Mouse (Mus musculus): ENCODE measurements around the gene Fam129c. TPM values are rescaled to one million over a fixed set of nuclear protein-coding genes. Genes with fewer than 3 reads are reported as not detected.

Gene Fam129c
- 1.4 TPM for polyA plus RNA-seq (2014; fragmentation: Illumina TruSeq; extraction: RNeasy Lipid Tissue Mini Kit (QIAGEN cat#74804); ENCODE audit: low read depth, low replicate concordance)

DNA sequence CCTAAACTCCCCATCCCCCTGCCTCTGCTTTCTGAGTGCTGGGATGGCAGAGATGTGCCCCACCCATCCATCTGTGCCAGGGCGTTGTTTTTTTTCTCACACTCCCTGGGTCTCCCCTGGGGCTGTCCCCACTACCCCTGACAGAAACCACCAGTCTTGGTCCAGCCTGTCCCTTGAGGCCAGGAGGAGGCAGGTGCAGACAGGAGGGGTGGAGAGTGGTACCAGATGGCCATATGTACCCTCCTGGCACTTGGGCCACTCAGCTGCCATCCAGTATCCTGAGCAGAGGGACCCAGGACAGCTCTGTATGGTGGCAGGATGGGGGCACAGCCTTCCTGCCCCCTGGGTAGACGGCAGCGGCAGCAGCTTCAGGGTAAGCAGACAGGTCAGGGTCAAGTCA, at the start of gene Fam129c:
Gene Fam129c, plus strand, starts transcription at position 198 of the 400 bp plus-strand sequence.

GRCm38 (mm10) chr8:71558071-71558957, 39.1 kb upstream of the Fam129c start, which contains the start of gene Tmem221:
Gene Tmem221, minus strand, starts transcription at chr8:71558871.

DNA sequence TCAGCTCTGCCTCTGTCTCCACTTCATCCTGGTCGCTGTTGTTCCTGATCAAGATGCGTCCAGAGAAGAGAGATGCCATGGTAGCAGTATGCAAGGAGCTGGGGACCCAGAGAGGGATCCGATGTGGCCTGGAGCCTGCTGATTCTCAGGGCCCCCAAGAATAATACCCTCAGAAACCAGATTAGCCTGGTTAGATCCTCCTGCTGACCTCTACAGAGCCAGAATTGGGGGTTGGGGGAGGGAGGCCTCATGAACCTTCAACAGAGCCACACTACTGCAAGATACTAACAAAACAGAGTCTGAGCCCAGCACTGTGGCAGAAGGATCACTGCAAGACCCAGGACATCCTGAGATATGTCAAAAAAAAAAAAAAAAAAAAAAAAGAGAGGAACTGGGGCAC, 30.9 kb upstream of the Fam129c start, which contains the start of gene Nxnl1:
Gene Nxnl1, minus strand, starts transcription at position 101 of the 400 bp plus-strand sequence.

DNA sequence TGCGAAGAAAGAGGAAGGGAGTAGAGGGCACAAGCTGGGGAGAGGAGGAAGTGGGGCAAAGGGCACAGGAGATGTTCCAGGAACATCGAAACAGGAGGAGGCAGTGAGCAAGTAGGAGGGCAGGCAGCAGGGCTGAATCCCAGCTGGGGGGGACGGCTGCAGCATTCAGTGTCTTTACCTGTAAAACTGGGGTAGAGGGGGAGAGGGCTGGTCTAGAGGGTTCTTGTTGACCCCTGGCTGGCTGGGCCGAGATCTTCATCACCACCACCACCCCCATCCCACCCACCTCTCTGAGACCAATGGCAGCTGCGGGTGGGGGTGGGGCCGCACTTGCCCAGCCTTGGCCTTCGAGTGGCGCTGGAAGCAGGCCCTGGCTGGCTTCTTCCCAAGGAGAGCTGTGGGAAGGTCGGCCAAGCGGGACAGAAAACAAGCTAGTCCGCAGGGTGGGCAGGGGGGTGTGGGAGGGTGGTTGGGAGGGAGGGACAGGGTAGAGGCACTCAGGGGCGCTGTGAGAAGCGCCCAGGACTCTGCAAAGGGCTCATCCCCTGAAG, 29.0 kb upstream of the Fam129c start, which contains the start of gene Slc27a1:
Gene Slc27a1, plus strand, starts transcription at position 496 of the 551 bp plus-strand sequence.

DNA sequence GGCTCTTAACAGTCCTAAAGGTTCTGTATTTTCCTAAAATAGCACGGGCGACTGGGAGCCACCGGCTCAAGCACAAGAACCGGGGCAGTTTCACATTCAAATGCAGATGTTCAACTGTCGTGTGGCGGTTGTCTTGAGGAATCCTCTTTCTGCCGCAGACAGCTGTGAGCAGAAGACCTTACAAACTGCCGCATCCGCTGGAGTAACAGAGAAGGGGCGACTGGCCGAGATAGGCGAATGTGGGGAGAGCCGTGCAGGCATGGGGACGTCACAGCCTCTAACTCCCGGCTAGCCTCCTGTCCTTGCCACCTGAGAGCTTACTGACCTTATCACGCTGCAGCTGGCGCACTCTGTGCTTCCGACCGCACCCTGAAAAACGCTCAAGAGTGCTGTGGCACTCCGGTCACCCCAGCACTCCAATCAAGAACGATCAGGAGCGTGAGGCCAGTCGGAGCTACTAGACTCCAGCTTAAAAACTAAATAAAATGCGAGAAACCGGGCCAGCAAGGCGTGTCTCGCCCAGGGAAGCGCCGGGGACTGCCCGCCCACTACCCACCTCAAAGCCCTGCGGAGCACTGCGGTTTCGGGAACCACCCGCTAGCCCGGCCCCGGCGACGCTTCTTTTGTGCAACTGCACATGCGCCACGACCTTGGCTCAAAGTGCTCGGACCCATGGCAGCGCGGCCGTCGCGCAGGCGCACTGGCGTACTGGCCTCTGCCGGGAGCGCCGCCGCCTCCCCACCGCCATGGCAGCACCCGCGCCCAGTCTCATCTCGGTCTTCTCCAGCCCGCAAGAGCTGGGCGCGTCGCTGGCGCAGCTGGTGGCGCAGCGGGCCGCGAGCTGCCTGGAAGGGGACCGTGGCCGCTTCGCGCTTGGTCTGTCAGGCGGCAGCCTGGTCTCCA, 5.7 kb upstream of the Fam129c start, which contains the start of gene Pgls:
Gene Pgls, plus strand, starts transcription at position 706 of the 903 bp plus-strand sequence.

GRCm38 (mm10) chr8:71610822-71611651, 13.6 kb downstream of the Fam129c start, which contains the start of gene Colgalt1:
Gene Colgalt1, plus strand, starts transcription at chr8:71610998.

Other genes starting within 250 kb of the Fam129c start
- gene Use1, start 230.8 kb upstream of the Fam129c start, polyA plus RNA-seq (2014; fragmentation: Illumina TruSeq; extraction: RNeasy Lipid Tissue Mini Kit (QIAGEN cat#74804); ENCODE audit: low read depth, low replicate concordance): 4.1 TPM
- gene Ocel1, start 226.3 kb upstream of the Fam129c start, polyA plus RNA-seq (2014; fragmentation: Illumina TruSeq; extraction: RNeasy Lipid Tissue Mini Kit (QIAGEN cat#74804); ENCODE audit: low read depth, low replicate concordance): 6.8 TPM
- 1.0 TPM for gene Nr2f6, start 215.7 kb upstream of the Fam129c start, polyA plus RNA-seq (2014; fragmentation: Illumina TruSeq; extraction: RNeasy Lipid Tissue Mini Kit (QIAGEN cat#74804); ENCODE audit: low read depth, low replicate concordance)
- gene Ushbp1, start 201.8 kb upstream of the Fam129c start, polyA plus RNA-seq (2014; fragmentation: Illumina TruSeq; extraction: RNeasy Lipid Tissue Mini Kit (QIAGEN cat#74804); ENCODE audit: low read depth, low replicate concordance): 0.08 TPM
- 10.7 TPM for gene Babam1, start 200.8 kb upstream of the Fam129c start, polyA plus RNA-seq (2014; fragmentation: Illumina TruSeq; extraction: RNeasy Lipid Tissue Mini Kit (QIAGEN cat#74804); ENCODE audit: low read depth, low replicate concordance)
- gene Ankle1, start 191.6 kb upstream of the Fam129c start, polyA plus RNA-seq (2014; fragmentation: Illumina TruSeq; extraction: RNeasy Lipid Tissue Mini Kit (QIAGEN cat#74804); ENCODE audit: low read depth, low replicate concordance): 0.49 TPM
- 2.9 TPM for gene Abhd8, start 134.0 kb upstream of the Fam129c start, polyA plus RNA-seq (2014; fragmentation: Illumina TruSeq; extraction: RNeasy Lipid Tissue Mini Kit (QIAGEN cat#74804); ENCODE audit: low read depth, low replicate concordance)
- 2.6 TPM for gene Mrpl34, start 132.7 kb upstream of the Fam129c start, polyA plus RNA-seq (2014; fragmentation: Illumina TruSeq; extraction: RNeasy Lipid Tissue Mini Kit (QIAGEN cat#74804); ENCODE audit: low read depth, low replicate concordance)
- gene Dda1, start 128.4 kb upstream of the Fam129c start, polyA plus RNA-seq (2014; fragmentation: Illumina TruSeq; extraction: RNeasy Lipid Tissue Mini Kit (QIAGEN cat#74804); ENCODE audit: low read depth, low replicate concordance): 12.2 TPM
- 0.07 TPM for gene Ano8, start 111.7 kb upstream of the Fam129c start, polyA plus RNA-seq (2014; fragmentation: Illumina TruSeq; extraction: RNeasy Lipid Tissue Mini Kit (QIAGEN cat#74804); ENCODE audit: low read depth, low replicate concordance)
- 0.59 TPM for gene Gtpbp3, start 109.5 kb upstream of the Fam129c start, polyA plus RNA-seq (2014; fragmentation: Illumina TruSeq; extraction: RNeasy Lipid Tissue Mini Kit (QIAGEN cat#74804); ENCODE audit: low read depth, low replicate concordance)
- gene Plvap, start 85.9 kb upstream of the Fam129c start, polyA plus RNA-seq (2014; fragmentation: Illumina TruSeq; extraction: RNeasy Lipid Tissue Mini Kit (QIAGEN cat#74804); ENCODE audit: low read depth, low replicate concordance): not detected
- gene Ccdc194, start 71.9 kb upstream of the Fam129c start, polyA plus RNA-seq (2014; fragmentation: Illumina TruSeq; extraction: RNeasy Lipid Tissue Mini Kit (QIAGEN cat#74804); ENCODE audit: low read depth, low replicate concordance): not detected
- gene Bst2, start 60.2 kb upstream of the Fam129c start, polyA plus RNA-seq (2014; fragmentation: Illumina TruSeq; extraction: RNeasy Lipid Tissue Mini Kit (QIAGEN cat#74804); ENCODE audit: low read depth, low replicate concordance): 0.88 TPM
- 1.1 TPM for gene Mvb12a, start 54.7 kb upstream of the Fam129c start, polyA plus RNA-seq (2014; fragmentation: Illumina TruSeq; extraction: RNeasy Lipid Tissue Mini Kit (QIAGEN cat#74804); ENCODE audit: low read depth, low replicate concordance)
- gene Tmem221, start 38.8 kb upstream of the Fam129c start, polyA plus RNA-seq (2014; fragmentation: Illumina TruSeq; extraction: RNeasy Lipid Tissue Mini Kit (QIAGEN cat#74804); ENCODE audit: low read depth, low replicate concordance): 0.34 TPM
- gene Nxnl1, start 31.0 kb upstream of the Fam129c start, polyA plus RNA-seq (2014; fragmentation: Illumina TruSeq; extraction: RNeasy Lipid Tissue Mini Kit (QIAGEN cat#74804); ENCODE audit: low read depth, low replicate concordance): 0.38 TPM
- 2.4 TPM for gene Slc27a1, start 28.8 kb upstream of the Fam129c start, polyA plus RNA-seq (2014; fragmentation: Illumina TruSeq; extraction: RNeasy Lipid Tissue Mini Kit (QIAGEN cat#74804); ENCODE audit: low read depth, low replicate concordance)
- gene Pgls, start 5.5 kb upstream of the Fam129c start, polyA plus RNA-seq (2014; fragmentation: Illumina TruSeq; extraction: RNeasy Lipid Tissue Mini Kit (QIAGEN cat#74804); ENCODE audit: low read depth, low replicate concordance): 0.36 TPM
- gene Colgalt1, start 13.3 kb downstream of the Fam129c start, polyA plus RNA-seq (2014; fragmentation: Illumina TruSeq; extraction: RNeasy Lipid Tissue Mini Kit (QIAGEN cat#74804); ENCODE audit: low read depth, low replicate concordance): 17.1 TPM
- gene Unc13a, start 74.1 kb downstream of the Fam129c start, polyA plus RNA-seq (2014; fragmentation: Illumina TruSeq; extraction: RNeasy Lipid Tissue Mini Kit (QIAGEN cat#74804); ENCODE audit: low read depth, low replicate concordance): 0.04 TPM
- 0.06 TPM for gene Jak3, start 78.6 kb downstream of the Fam129c start, polyA plus RNA-seq (2014; fragmentation: Illumina TruSeq; extraction: RNeasy Lipid Tissue Mini Kit (QIAGEN cat#74804); ENCODE audit: low read depth, low replicate concordance)
- gene Insl3, start 91.6 kb downstream of the Fam129c start, polyA plus RNA-seq (2014; fragmentation: Illumina TruSeq; extraction: RNeasy Lipid Tissue Mini Kit (QIAGEN cat#74804); ENCODE audit: low read depth, low replicate concordance): 108 TPM
- 0.13 TPM for gene B3gnt3, start 104.1 kb downstream of the Fam129c start, polyA plus RNA-seq (2014; fragmentation: Illumina TruSeq; extraction: RNeasy Lipid Tissue Mini Kit (QIAGEN cat#74804); ENCODE audit: low read depth, low replicate concordance)
- gene Fcho1, start 128.1 kb downstream of the Fam129c start, polyA plus RNA-seq (2014; fragmentation: Illumina TruSeq; extraction: RNeasy Lipid Tissue Mini Kit (QIAGEN cat#74804); ENCODE audit: low read depth, low replicate concordance): not detected